ENCODE assay signal across 8 mouse cellular contexts in genomic region chr13:107600331-107601131, GRCm38 (mm10).
DNase-seq lines count a peak whose midpoint lies in the region; ATAC-seq lines count a peak whose summit lies in the region.

No protein-coding gene starts in this region.

- no peak overlapping the region for H3K4me3 ChIP-seq in embryonic facial prominence, embryonic 11.5 days (ENCODE audit: low read depth, low read length)
- peak overlapping the region; percentile 26 for H3K4me3 ChIP-seq in hindbrain, embryonic 10.5 days
- no peak overlapping the region for H3K4me3 ChIP-seq in limb, embryonic 12.5 days (replicated peaks)
- no peak overlapping the region for H3K4me3 ChIP-seq in midbrain, embryonic 11.5 days (ENCODE audit: low read depth, low read length)

- H3K36me3 ChIP-seq in embryonic facial prominence, embryonic 11.5 days (replicated peaks; ENCODE audit: control insufficient read depth, insufficient read depth, low read depth, low read length): no peaks in the 10 kb centered on the region
- no peaks in the 10 kb centered on the region for H3K36me3 ChIP-seq in hindbrain, embryonic 10.5 days
- no peaks in the 10 kb centered on the region for H3K36me3 ChIP-seq in limb, embryonic 12.5 days
- H3K36me3 ChIP-seq in midbrain, embryonic 11.5 days (ENCODE audit: control insufficient read depth, insufficient read depth, low read length): no peaks in the 10 kb centered on the region

- no peaks in the 10 kb centered on the region for H3K27me3 ChIP-seq in embryonic facial prominence, embryonic 11.5 days (ENCODE audit: control insufficient read depth, insufficient read depth, low read length)
- H3K27me3 ChIP-seq in hindbrain, embryonic 10.5 days (ENCODE audit: insufficient read depth, poor library complexity, severe bottlenecking): 0 out of 2 replicates have a peak, but pooled peaks cover 3% of the 10 kb centered on the region
- H3K27me3 ChIP-seq in limb, embryonic 12.5 days: no peaks in the 10 kb centered on the region
- no peaks in the 10 kb centered on the region for H3K27me3 ChIP-seq in midbrain, embryonic 11.5 days (ENCODE audit: control insufficient read depth, insufficient read depth, low read length)

- H3K27ac ChIP-seq in embryonic facial prominence, embryonic 11.5 days (replicated peaks; ENCODE audit: low read depth, low read length): no peak overlapping the region
- H3K27ac ChIP-seq in hindbrain, embryonic 10.5 days: peak overlapping the region; percentile 80
- no peak overlapping the region for H3K27ac ChIP-seq in limb, embryonic 12.5 days
- H3K27ac ChIP-seq in midbrain, embryonic 11.5 days (ENCODE audit: low read depth, low read length): no peak overlapping the region

- WGBS in embryonic facial prominence, embryonic 11.5 days: 32% methylated on average over 22 of the region's 22 CpGs
- 30% methylated on average over 22 of the region's 22 CpGs for WGBS in hindbrain, embryonic 10.5 days
- 36% methylated on average over 22 of the region's 22 CpGs for WGBS in limb, embryonic 12.5 days
- 36% methylated on average over 22 of the region's 22 CpGs for WGBS in midbrain, embryonic 11.5 days

- peak; percentile 46 for DNase-seq in WW6 (ENCODE audit: low read depth, low spot score)
- peak; percentile 69 for DNase-seq in embryonic facial prominence, embryonic 11.5 days (ENCODE audit: low spot score)
- DNase-seq in hindbrain, embryonic 10.5 days (ENCODE audit: low spot score): peak; percentile 69
- DNase-seq in midbrain, embryonic 11.5 days (ENCODE audit: low spot score, missing footprints): peak; percentile 86
- no peak for DNase-seq in spleen, postnatal 36 days (ENCODE audit: low spot score in 2 of 2)
- DNase-seq in layer of hippocampus, postnatal 36 days: no peak
- no peak for DNase-seq in gastrocnemius, adult 18-20 months (ENCODE audit: low spot score)

- ATAC-seq in embryonic facial prominence, embryonic 11.5 days (replicated peaks; ENCODE audit: insufficient number of reproducible peaks, low FRiP score, low TSS enrichment, low read depth): peak; percentile 60
- peak; percentile 52; the same call in 1 of the 2 replicates for ATAC-seq in limb, embryonic 12.5 days (ENCODE audit: insufficient number of reproducible peaks, insufficient read depth, low FRiP score, low TSS enrichment, low read depth)
- ATAC-seq in midbrain, embryonic 11.5 days (ENCODE audit: low FRiP score): peak; percentile 72

- H3K4me1 ChIP-seq in embryonic facial prominence, embryonic 11.5 days (ENCODE audit: control insufficient read depth, insufficient read depth, low read length): no peaks in the 10 kb centered on the region
- H3K4me1 ChIP-seq in hindbrain, embryonic 10.5 days (replicated peaks): peaks cover 45% of the 10 kb centered on the region
- peaks cover 16% of the 10 kb centered on the region for H3K4me1 ChIP-seq in limb, embryonic 12.5 days (replicated peaks)
- peaks cover 25% of the 10 kb centered on the region for H3K4me1 ChIP-seq in midbrain, embryonic 11.5 days (ENCODE audit: control insufficient read depth, insufficient read depth, low read length)

- H3K9me3 ChIP-seq in embryonic facial prominence, embryonic 11.5 days (replicated peaks; ENCODE audit: control insufficient read depth, low read length): no peaks in the 10 kb centered on the region; the same call in 1 of the 2 replicates
- peaks cover 13% of the 10 kb centered on the region for H3K9me3 ChIP-seq in hindbrain, embryonic 10.5 days
- H3K9me3 ChIP-seq in limb, embryonic 12.5 days: peaks cover 8% of the 10 kb centered on the region
- H3K9me3 ChIP-seq in midbrain, embryonic 11.5 days (ENCODE audit: control insufficient read depth, low read length): peaks cover 6% of the 10 kb centered on the region

- no peak overlapping the region; the same call in 1 of the 2 replicates for H3K4me2 ChIP-seq in embryonic facial prominence, embryonic 11.5 days (ENCODE audit: low read depth, low read length)
- H3K4me2 ChIP-seq in limb, embryonic 12.5 days: peak overlapping the region; percentile 39
- H3K4me2 ChIP-seq in midbrain, embryonic 11.5 days: peak overlapping the region; percentile 15

- no peak overlapping the region for H3K9ac ChIP-seq in embryonic facial prominence, embryonic 11.5 days (replicated peaks; ENCODE audit: low read length)
- 0 out of 2 replicates have a peak overlapping the region, but pooled peaks have one; percentile 31 for H3K9ac ChIP-seq in limb, embryonic 12.5 days (replicated peaks)
- 0 out of 2 replicates have a peak overlapping the region, but pooled peaks have one; percentile 30 for H3K9ac ChIP-seq in midbrain, embryonic 11.5 days (ENCODE audit: low read length)

Comparison
In these comparisons a context has a peak if more than half of its experiments do, and no peak if none do; other contexts are left out.
1. DNase-seq: peak in WW6 (single experiment), embryonic facial prominence, embryonic 11.5 days (single experiment), hindbrain, embryonic 10.5 days (single experiment) and midbrain, embryonic 11.5 days (single experiment); none in spleen, postnatal 36 days (0 of 2), layer of hippocampus, postnatal 36 days (0 of 2) and gastrocnemius, adult 18-20 months (single experiment).
2. Peak in every context shown above with its lines, with median percentiles within 50 percentile points of each other: ATAC-seq.